Comparison of ENCODE assay signal across 7 mouse cellular contexts in the genomic region with DNA sequence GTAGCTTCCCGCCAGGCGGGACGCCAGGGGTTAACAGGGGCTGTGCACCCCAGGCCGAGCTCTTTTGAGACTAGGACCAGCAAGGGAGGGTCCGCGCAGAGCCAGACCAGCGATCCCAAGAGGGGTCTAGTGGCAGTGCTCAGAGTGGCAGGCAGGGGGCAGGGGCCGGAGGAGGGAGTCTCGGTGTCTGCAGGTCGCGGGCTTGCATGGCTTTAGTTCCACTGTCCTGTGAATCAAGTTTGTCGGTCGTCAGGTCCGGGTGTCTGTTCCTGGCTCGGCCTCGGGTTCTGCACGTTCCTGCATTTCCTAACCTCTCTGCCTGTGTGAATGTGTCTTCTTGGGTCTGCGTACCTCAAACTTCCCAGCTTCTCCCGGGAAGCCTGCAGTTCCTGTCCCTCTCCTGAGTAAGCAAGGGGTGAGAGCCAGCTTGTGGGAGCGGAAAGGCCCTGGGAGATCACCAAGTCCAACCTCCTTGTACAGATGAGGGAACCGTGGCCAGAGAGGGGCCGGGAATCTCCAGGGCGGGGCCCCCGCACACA. TPM values are rescaled to one million over a fixed set of nuclear protein-coding genes. Genes with fewer than 3 reads are reported as not detected.
DNase-seq lines count a peak whose midpoint lies in the region; ATAC-seq lines count a peak whose summit lies in the region.

No protein-coding gene starts in this region.

- H3K9ac ChIP-seq in forebrain, embryonic 14.5 days (ENCODE audit: low read length): peak overlapping the region; percentile 71
- peak overlapping the region; percentile 50 for H3K9ac ChIP-seq in hindbrain, embryonic 15.5 days
- H3K9ac ChIP-seq in liver, embryonic 11.5 days (ENCODE audit: low read depth, low read length): peak overlapping the region; percentile 60
- peak overlapping the region; percentile 74 for H3K9ac ChIP-seq in neural tube, embryonic 11.5 days (ENCODE audit: low read length)

- H3K9me3 ChIP-seq in forebrain, embryonic 14.5 days (replicated peaks; ENCODE audit: control insufficient read depth, low read length): no peaks in the 10 kb centered on the region
- no peaks in the 10 kb centered on the region for H3K9me3 ChIP-seq in hindbrain, embryonic 15.5 days
- no peaks in the 10 kb centered on the region for H3K9me3 ChIP-seq in liver, embryonic 11.5 days (ENCODE audit: control insufficient read depth, low read length)
- H3K9me3 ChIP-seq in neural tube, embryonic 11.5 days (ENCODE audit: control insufficient read depth, low read length): no peaks in the 10 kb centered on the region

- peaks cover 27% of the 10 kb centered on the region for H3K27me3 ChIP-seq in forebrain, embryonic 14.5 days (replicated peaks; ENCODE audit: control insufficient read depth, insufficient read depth, low read length)
- peaks cover 52% of the 10 kb centered on the region for H3K27me3 ChIP-seq in hindbrain, embryonic 15.5 days
- peaks cover 54% of the 10 kb centered on the region for H3K27me3 ChIP-seq in liver, embryonic 11.5 days (replicated peaks; ENCODE audit: control insufficient read depth, insufficient read depth, low read length)
- H3K27me3 ChIP-seq in neural tube, embryonic 11.5 days (ENCODE audit: control insufficient read depth, insufficient read depth, low read length): peaks cover 22% of the 10 kb centered on the region

- H3K4me1 ChIP-seq in forebrain, embryonic 14.5 days (ENCODE audit: control insufficient read depth, insufficient read depth, low read length): peaks cover 12% of the 10 kb centered on the region
- peaks cover 29% of the 10 kb centered on the region for H3K4me1 ChIP-seq in hindbrain, embryonic 15.5 days (replicated peaks)
- H3K4me1 ChIP-seq in liver, embryonic 11.5 days (replicated peaks; ENCODE audit: control insufficient read depth, insufficient read depth, low read length): peaks cover 2% of the 10 kb centered on the region; the same call in 1 of the 2 replicates
- 0 out of 2 replicates have a peak, but pooled peaks cover 19% of the 10 kb centered on the region for H3K4me1 ChIP-seq in neural tube, embryonic 11.5 days (ENCODE audit: control insufficient read depth, insufficient read depth, low read length)

- no peaks in the 10 kb centered on the region for H3K36me3 ChIP-seq in forebrain, embryonic 14.5 days (ENCODE audit: control insufficient read depth, insufficient read depth, low read length)
- no peaks in the 10 kb centered on the region for H3K36me3 ChIP-seq in hindbrain, embryonic 15.5 days
- H3K36me3 ChIP-seq in liver, embryonic 11.5 days (ENCODE audit: control insufficient read depth, insufficient read depth, low read length): no peaks in the 10 kb centered on the region
- no peaks in the 10 kb centered on the region for H3K36me3 ChIP-seq in neural tube, embryonic 11.5 days (ENCODE audit: control insufficient read depth, insufficient read depth, low read length)

- DNase-seq in ES-CJ7 (ENCODE audit: low read depth, low spot score) (peak; percentile 74), adipocyte (ENCODE audit: low spot score) (peak; percentile 26)
- peak; percentile 52 for DNase-seq in forebrain, embryonic 14.5 days (ENCODE audit: low spot score)
- DNase-seq in liver, embryonic 11.5 days (ENCODE audit: low spot score): peak; percentile 74
- peak; percentile 81 for DNase-seq in neural tube, embryonic 11.5 days (ENCODE audit: low spot score)
- DNase-seq in yolk sac, embryonic 10.5 days (ENCODE audit: low spot score): peak; percentile 79

- 2% methylated on average over 24 of the region's 24 CpGs for WGBS in forebrain, embryonic 14.5 days
- WGBS in hindbrain, embryonic 15.5 days: 1% methylated on average over 24 of the region's 24 CpGs
- WGBS in liver, embryonic 11.5 days: 1% methylated on average over 24 of the region's 24 CpGs
- 1% methylated on average over 24 of the region's 24 CpGs for WGBS in neural tube, embryonic 11.5 days

- peak overlapping the region; percentile 59 for H3K4me3 ChIP-seq in forebrain, embryonic 14.5 days (ENCODE audit: low read depth, low read length)
- H3K4me3 ChIP-seq in hindbrain, embryonic 15.5 days: peak overlapping the region; percentile 55
- H3K4me3 ChIP-seq in liver, embryonic 11.5 days (ENCODE audit: low read depth, low read length): peak overlapping the region; percentile 64
- H3K4me3 ChIP-seq in neural tube, embryonic 11.5 days (ENCODE audit: low read depth, low read length): peak overlapping the region; percentile 82

- no peak overlapping the region for H3K27ac ChIP-seq in forebrain, embryonic 14.5 days (ENCODE audit: low read depth, low read length)
- H3K27ac ChIP-seq in hindbrain, embryonic 15.5 days (replicated peaks): no peak overlapping the region
- no peak overlapping the region for H3K27ac ChIP-seq in liver, embryonic 11.5 days (ENCODE audit: low read depth, low read length)
- no peak overlapping the region for H3K27ac ChIP-seq in neural tube, embryonic 11.5 days (ENCODE audit: low read depth, low read length)

- peak; percentile 60 for ATAC-seq in forebrain, embryonic 14.5 days
- peak; percentile 65 for ATAC-seq in hindbrain, embryonic 15.5 days (ENCODE audit: low FRiP score, low read depth)
- ATAC-seq in liver, embryonic 11.5 days (replicated peaks; ENCODE audit: low FRiP score): peak; percentile 46; the same call in 1 of the 2 replicates
- peak; percentile 82 for ATAC-seq in neural tube, embryonic 11.5 days (ENCODE audit: insufficient read depth, low FRiP score, low TSS enrichment)

- H3K4me2 ChIP-seq in forebrain, embryonic 14.5 days (ENCODE audit: low read length): peak overlapping the region; percentile 100
- H3K4me2 ChIP-seq in hindbrain, embryonic 15.5 days: peak overlapping the region; percentile 100
- H3K4me2 ChIP-seq in liver, embryonic 11.5 days: peak overlapping the region; percentile 85
- peak overlapping the region; percentile 100 for H3K4me2 ChIP-seq in neural tube, embryonic 11.5 days (ENCODE audit: low read depth)

RNA-seq across cellular contexts. Expression of a gene that starts 2.3 kb away (rescaled TPM):
- polyA plus RNA-seq in forebrain, embryonic 14.5 days (2014; fragmentation: Nextera tagmentation; extraction: Ambion mirVana): 0.57 and 1.0 TPM in 2 replicates
- 2.2 and 3.3 TPM in 2 replicates for polyA plus RNA-seq in hindbrain, embryonic 15.5 days (2015; fragmentation: Nextera tagmentation; extraction: Ambion mirVana)
- polyA plus RNA-seq in liver, embryonic 11.5 days (2014; fragmentation: Nextera tagmentation; extraction: Ambion mirVana): 5.0 and 6.4 TPM in 2 replicates
- 3.5 and 4.0 TPM in 2 replicates for polyA plus RNA-seq in neural tube, embryonic 11.5 days (2014; fragmentation: Nextera tagmentation; extraction: Ambion mirVana)

RNA-seq across cellular contexts. Expression of a gene that starts 44.1 kb away (rescaled TPM):
- not detected in 2 replicates for polyA plus RNA-seq in forebrain, embryonic 14.5 days (2014; fragmentation: Nextera tagmentation; extraction: Ambion mirVana)
- 0.09 and 0.10 TPM in 2 replicates for polyA plus RNA-seq in hindbrain, embryonic 15.5 days (2015; fragmentation: Nextera tagmentation; extraction: Ambion mirVana)
- polyA plus RNA-seq in liver, embryonic 11.5 days (2014; fragmentation: Nextera tagmentation; extraction: Ambion mirVana): 7.9 and 9.0 TPM in 2 replicates
- not detected in 2 replicates for polyA plus RNA-seq in neural tube, embryonic 11.5 days (2014; fragmentation: Nextera tagmentation; extraction: Ambion mirVana)

Comparison
In these comparisons a context has a peak if more than half of its experiments do, and no peak if none do; other contexts are left out.
1. DNase-seq: peak in every context shown above with its lines; median percentile 81 in neural tube, embryonic 11.5 days; 79 in yolk sac, embryonic 10.5 days; 74 in ES-CJ7; 74 in liver, embryonic 11.5 days; 52 in forebrain, embryonic 14.5 days; 26 in adipocyte.